Mouse (Mus musculus) liver, embryonic 14.5 days (tissue): ENCODE measurements at regions not wholly inside any gene's neighbourhood (a gene's known extent, or its start where the extent isn't known, plus 50 kb on each side); places are given as distances from the start of the nearest gene placed in this dataset.

Experiments
- CTCF ChIP-seq: IDR thresholded peaks from 2 replicates; pipeline ENCODE4 v1.5.1; 2016; ENCODE audit warnings: antibody characterized with exemption, low read depth, control low read depth
- EP300 ChIP-seq: IDR thresholded peaks from 2 replicates; pipeline ENCODE4 v1.6.1; 2016; ENCODE audit warnings: antibody characterized with exemption, low read depth

DNA sequence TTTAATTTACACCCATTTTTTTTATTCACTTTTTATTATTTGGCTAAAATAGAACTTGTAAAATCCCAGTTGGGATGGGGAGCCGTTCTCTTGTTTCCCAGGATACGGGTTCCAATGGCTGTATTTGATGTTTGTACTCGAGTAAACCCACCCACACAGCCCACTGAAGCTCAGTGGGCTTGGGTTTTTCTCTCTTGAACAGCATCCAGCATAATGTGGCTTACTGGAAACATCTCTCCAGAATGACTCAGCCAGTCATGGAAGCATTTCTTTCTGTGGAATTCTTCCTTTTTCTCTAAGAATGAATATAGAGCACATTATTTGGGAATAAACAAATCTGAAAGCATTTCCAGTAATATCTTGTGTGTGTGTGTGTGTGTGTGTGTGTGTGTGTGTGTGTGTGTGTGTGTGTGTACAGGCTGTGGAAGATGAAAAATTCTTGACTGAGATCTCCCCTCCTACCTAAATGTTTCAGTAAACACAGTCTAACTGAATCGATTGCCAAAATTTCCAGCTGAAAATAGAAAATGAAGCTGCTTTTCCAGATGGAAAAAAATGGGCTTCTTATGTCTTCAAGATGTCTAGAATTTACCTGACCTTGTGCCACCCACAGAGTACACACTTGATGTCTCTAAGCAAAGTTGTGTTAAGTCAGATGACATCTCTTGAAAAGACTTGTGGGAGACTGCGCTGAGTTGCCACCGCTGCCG lies 205.3 kb upstream of the Krr1 start:
- no peak for TF ChIP-seq CTCF
- TF ChIP-seq EP300, result no peak
